Mouse (Mus musculus): ENCODE data around the gene Ndufs3. TPM values are rescaled to one million over a fixed set of nuclear protein-coding genes. Genes with fewer than 3 reads are reported as not detected.
A peak's percentile ranks its signal among the peaks of the same experiment; 100 is the strongest.

Gene Ndufs3
- polyA plus RNA-seq, 1 experiment, result 871 TPM

DNA sequence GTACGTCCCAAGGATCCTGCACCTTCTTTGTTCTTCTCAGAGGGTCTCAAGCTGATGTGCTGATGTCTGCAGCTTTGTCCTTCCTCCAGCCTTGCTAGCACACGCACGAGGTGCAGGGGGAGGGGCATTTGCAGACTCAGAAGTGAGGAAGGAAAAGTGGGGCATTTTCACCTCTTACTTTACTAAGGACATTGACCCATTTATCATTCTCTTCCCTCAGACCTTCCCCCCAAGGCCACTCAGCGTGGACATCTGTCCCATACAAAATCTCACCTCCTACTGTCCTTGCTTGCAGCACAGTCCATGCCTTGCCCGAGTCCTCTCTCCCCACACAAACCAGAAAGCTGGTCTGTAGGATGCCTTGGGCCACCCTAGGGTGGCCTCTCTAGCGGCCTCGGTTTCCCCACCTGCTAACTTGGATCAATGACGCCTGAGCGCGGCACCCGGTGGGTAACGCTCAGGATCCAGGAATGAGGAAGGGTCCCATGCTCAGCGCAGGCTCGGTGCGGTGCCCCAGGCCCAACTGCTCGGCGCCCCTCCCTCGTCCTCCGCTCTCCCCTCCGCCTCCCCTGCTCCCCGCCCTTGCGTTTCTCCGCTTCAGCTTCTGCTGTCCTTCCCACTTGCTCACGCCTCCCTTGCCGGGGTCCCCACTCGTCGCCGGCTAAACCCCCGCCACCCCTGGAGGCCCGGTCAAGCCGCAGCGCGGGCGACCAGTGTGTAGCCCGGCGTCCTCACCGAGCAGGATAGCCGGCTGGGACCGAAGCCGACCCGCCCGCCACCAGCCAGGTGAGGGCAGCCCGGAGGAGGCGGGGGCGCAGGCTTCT, 19.2 kb downstream of the Ndufs3 start, which contains the start of gene C1qtnf4:
Gene C1qtnf4 (plus strand): TSS at position 643 of the 824 bp plus-strand sequence.
- H3K4me1 ChIP-seq (ENCODE audit: control insufficient read depth, insufficient read depth, insufficient read length, low read length), result no peaks in the 10 kb centered on the region
- H3K27ac ChIP-seq (replicated peaks; ENCODE audit: low read depth, low read length), result no peak within 1 kb of the TSS
- 0 out of 2 replicates have a peak within 1 kb of the TSS, but pooled peaks have one; percentile 12 for H3K4me3 ChIP-seq (ENCODE audit: insufficient read depth, low read depth, low read length)

DNA sequence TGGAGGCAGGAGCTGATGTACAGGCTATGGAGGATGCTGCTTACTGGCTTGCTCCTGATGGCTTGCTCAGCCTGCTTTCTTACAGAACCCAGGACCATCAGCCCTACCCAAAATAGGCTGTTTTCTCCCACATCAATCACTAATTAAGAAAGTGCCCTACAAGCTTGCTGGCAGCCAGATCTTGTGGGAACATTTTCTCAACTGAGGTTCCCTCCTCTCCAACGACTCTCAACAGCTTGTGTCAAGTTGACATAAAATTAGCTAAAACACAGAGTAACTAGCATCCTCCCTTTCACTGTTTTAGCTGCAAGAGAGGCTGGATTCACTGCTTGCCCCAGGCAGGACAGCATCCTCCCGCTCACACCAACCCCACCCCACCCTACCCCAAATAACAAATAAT, 22.8 kb downstream of the Ndufs3 start:
- Histone ChIP-seq H3K4me1 (ENCODE audit: control insufficient read depth, insufficient read depth, insufficient read length, low read length) (no peaks in the 10 kb centered on the region), H3K4me3 (ENCODE audit: insufficient read depth, low read depth, low read length) (no peak overlapping the region), H3K27ac (replicated peaks; ENCODE audit: low read depth, low read length) (no peak overlapping the region)

DNA sequence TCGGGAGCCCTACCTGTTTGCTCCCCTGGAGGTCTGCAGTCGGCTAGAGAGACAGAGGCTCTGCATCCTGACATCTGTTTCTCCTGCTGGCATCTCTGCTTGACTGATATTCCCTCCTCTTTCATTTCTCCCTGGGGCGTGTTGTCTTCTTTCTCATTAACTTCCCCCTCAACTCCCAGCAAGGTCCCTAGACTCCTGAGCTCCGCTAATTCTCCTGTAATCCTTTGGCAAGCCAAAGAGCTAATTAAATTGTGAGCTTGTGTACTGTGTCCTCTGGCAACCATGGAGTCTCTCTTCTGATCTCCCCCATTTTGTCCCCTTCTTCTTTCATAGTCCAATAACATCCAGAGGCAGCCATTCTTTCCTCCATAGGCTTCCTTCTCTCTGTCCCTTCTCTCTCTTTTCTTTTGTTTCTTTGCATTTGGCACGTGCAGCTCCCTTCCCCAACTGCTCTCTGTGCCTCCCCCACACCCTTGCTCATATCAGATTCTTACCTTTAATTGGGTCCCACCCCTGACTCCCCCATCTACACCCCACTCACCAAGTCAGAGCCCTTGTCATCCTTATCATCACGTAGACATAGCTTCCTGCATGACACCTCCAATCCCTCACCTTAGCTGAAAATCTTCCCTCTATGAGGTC, 24.4 kb downstream of the Ndufs3 start:
- Histone ChIP-seq H3K4me1 (ENCODE audit: control insufficient read depth, insufficient read depth, insufficient read length, low read length) (no peaks in the 10 kb centered on the region), H3K4me3 (ENCODE audit: insufficient read depth, low read depth, low read length) (no peak overlapping the region), H3K27ac (replicated peaks; ENCODE audit: low read depth, low read length) (no peak overlapping the region)

DNA sequence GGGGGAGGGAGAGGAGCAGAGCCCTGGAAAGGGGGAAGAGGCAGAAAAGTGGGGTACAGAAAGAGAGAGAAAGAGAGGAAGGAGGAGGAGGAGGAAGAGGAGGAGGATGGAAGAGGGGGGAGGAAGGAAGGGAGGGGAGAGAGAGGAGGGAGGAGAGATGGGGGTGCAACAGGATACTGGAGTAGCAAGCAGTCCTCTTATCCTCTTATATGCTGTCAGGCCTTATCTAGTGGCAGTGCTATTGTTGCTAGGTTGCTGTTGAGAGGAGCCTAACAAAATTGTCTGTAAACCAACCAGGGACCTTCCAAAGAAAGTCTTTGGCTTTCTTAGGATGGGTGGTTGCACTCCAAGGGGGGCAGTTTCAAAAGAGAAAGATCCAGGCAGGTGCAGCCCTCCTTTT, 25.2 kb downstream of the Ndufs3 start:
- Histone ChIP-seq H3K4me3 (ENCODE audit: insufficient read depth, low read depth, low read length) (no peak overlapping the region), H3K4me1 (ENCODE audit: control insufficient read depth, insufficient read depth, insufficient read length, low read length) (no peaks in the 10 kb centered on the region), H3K27ac (replicated peaks; ENCODE audit: low read depth, low read length) (no peak overlapping the region)

GRCm38 (mm10) chr2:90877584-90878259, 26.9 kb downstream of the Ndufs3 start:
- no peak overlapping the region for H3K4me3 ChIP-seq (ENCODE audit: insufficient read depth, low read depth, low read length)
- no peak overlapping the region for H3K27ac ChIP-seq (replicated peaks; ENCODE audit: low read depth, low read length)
- peaks cover 3% of the 10 kb centered on the region; the same call in 1 of the 2 replicates for H3K4me1 ChIP-seq (ENCODE audit: control insufficient read depth, insufficient read depth, insufficient read length, low read length)

GRCm38 (mm10) chr2:90875239-90875638, 29.4 kb downstream of the Ndufs3 start:
- no peak overlapping the region for H3K4me3 ChIP-seq (ENCODE audit: insufficient read depth, low read depth, low read length)
- H3K27ac ChIP-seq (replicated peaks; ENCODE audit: low read depth, low read length), result no peak overlapping the region
- H3K4me1 ChIP-seq (ENCODE audit: control insufficient read depth, insufficient read depth, insufficient read length, low read length), result peaks cover 6% of the 10 kb centered on the region

GRCm38 (mm10) chr2:90874025-90874424, 30.6 kb downstream of the Ndufs3 start:
- H3K4me3 ChIP-seq (ENCODE audit: insufficient read depth, low read depth, low read length), result no peak overlapping the region
- no peak overlapping the region for H3K27ac ChIP-seq (replicated peaks; ENCODE audit: low read depth, low read length)
- peaks cover 7% of the 10 kb centered on the region for H3K4me1 ChIP-seq (ENCODE audit: control insufficient read depth, insufficient read depth, insufficient read length, low read length)

DNA sequence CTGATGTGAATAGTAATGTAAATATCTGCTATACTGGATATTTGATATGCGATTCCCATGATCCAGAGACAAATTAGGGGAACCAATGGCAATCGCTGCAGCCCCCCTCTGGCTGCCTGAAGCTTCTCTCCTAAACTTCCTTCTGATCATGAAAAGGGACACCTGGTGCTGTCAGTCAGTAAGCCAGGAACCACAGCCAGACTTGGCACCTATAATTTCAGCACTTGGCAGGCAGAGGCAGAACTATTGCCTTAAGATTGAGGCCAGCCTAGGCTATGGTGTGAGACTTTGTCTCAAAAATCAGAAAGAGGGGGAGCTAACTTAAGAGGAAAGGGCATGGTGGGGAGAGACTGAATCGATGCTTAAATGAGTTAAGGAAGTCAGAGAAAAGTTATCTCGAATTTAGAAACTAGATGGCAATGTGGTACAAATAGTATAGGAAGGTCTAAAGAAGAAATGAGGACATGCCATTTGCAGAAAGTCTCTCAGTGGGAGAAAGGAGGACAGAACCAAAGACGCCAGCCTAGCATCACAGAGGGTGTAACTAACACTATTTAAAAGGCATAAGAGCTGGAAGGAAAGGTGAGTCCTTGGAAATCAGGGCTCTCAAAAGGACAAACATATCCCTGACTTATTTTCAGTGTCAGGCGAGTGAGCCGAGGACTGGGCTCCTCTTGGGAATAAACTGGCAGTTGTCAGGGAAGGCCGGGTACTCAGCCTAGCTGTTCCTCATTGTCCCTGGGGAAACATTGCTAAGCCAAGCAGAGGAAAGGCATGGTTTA, 33.3 kb downstream of the Ndufs3 start:
- Histone ChIP-seq H3K27ac (replicated peaks; ENCODE audit: low read depth, low read length) (peak overlapping the region; percentile 80), H3K4me3 (ENCODE audit: insufficient read depth, low read depth, low read length) (no peak overlapping the region), H3K4me1 (ENCODE audit: control insufficient read depth, insufficient read depth, insufficient read length, low read length) (peaks cover 7% of the 10 kb centered on the region)

- Histone ChIP-seq H3K27ac (replicated peaks; ENCODE audit: low read depth, low read length) (no peak overlapping the region), H3K4me3 (ENCODE audit: insufficient read depth, low read depth, low read length) (no peak overlapping the region), H3K4me1 (ENCODE audit: control insufficient read depth, insufficient read depth, insufficient read length, low read length) (peaks cover 7% of the 10 kb centered on the region)
Measured at GRCm38 (mm10) chr2:90870136-90870601, 34.5 kb downstream of the Ndufs3 start.

DNA sequence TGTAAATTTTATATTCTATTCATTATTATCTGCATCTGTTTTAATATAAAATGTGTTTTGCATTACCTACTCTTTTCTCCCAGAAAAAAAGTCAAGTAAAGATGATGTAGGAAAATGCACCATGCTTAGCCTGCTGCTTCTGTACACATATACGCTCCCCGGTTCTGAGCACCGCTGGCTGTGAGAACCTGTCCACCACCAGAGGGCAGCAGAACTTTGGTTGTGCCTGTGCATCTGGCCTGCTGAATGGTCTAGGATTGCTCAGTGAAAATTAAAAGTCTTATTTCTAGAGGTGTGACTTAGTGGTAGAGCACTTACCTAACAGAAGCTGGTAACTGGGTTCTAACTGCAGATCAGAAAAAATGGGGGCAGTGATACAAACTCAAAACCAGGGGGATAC, 38.1 kb downstream of the Ndufs3 start:
- Histone ChIP-seq H3K27ac (replicated peaks; ENCODE audit: low read depth, low read length) (no peak overlapping the region), H3K4me1 (ENCODE audit: control insufficient read depth, insufficient read depth, insufficient read length, low read length) (peaks cover 4% of the 10 kb centered on the region; the same call in 1 of the 2 replicates), H3K4me3 (ENCODE audit: insufficient read depth, low read depth, low read length) (no peak overlapping the region)

DNA sequence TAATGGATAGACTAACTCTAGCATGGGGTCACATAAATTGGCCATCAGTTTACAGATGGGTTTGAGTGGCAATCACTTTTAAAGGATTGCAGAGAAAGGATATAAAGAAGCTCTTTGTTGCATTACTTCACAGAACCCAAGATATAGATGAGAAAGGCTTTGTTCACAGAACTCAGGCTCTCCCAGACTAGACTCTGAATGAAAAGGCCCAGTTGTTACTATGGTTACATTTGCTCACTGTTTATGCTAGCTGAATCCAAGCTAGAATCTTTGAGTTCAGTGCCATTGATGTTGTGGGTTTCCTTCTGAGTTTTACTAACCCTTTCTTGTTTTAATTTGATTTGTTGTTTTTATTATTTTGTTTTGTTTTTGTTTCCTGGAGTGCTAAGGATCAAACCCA, 40.4 kb downstream of the Ndufs3 start:
- no peak overlapping the region for H3K27ac ChIP-seq (replicated peaks; ENCODE audit: low read depth, low read length)
- no peaks in the 10 kb centered on the region for H3K4me1 ChIP-seq (ENCODE audit: control insufficient read depth, insufficient read depth, insufficient read length, low read length)
- H3K4me3 ChIP-seq (ENCODE audit: insufficient read depth, low read depth, low read length), result no peak overlapping the region

- H3K27ac ChIP-seq (replicated peaks; ENCODE audit: low read depth, low read length), result no peak overlapping the region
- no peak overlapping the region for H3K4me3 ChIP-seq (ENCODE audit: insufficient read depth, low read depth, low read length)
- H3K4me1 ChIP-seq (ENCODE audit: control insufficient read depth, insufficient read depth, insufficient read length, low read length), result no peaks in the 10 kb centered on the region
Measured at GRCm38 (mm10) chr2:90861486-90861885, 43.1 kb downstream of the Ndufs3 start.

- Histone ChIP-seq H3K4me3 (ENCODE audit: insufficient read depth, low read depth, low read length) (no peak overlapping the region), H3K27ac (replicated peaks; ENCODE audit: low read depth, low read length) (no peak overlapping the region), H3K4me1 (ENCODE audit: control insufficient read depth, insufficient read depth, insufficient read length, low read length) (peaks cover 4% of the 10 kb centered on the region; the same call in 1 of the 2 replicates)
Measured at GRCm38 (mm10) chr2:90850401-90850800, 54.2 kb downstream of the Ndufs3 start.

DNA sequence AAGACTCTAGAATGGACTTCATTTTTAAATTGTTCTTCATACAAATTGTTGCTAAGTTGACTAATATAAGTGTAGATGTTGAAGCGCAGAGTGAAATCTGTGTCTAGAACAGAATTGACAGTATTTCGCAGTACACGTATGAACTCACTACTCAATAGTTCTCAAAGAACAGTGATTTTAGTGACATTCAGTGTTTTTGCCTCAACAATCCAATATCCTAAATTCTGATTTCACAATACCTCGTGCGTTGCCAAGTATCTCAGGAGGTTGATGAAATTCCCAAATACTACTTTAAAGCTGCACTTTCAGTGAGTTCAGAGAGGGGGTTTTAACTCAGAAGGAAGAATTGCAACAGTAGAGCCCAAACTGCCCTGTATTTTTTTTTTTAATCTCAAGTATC, 56.3 kb downstream of the Ndufs3 start:
- H3K4me3 ChIP-seq (ENCODE audit: insufficient read depth, low read depth, low read length), result peak overlapping the region; percentile 74
- H3K27ac ChIP-seq (replicated peaks; ENCODE audit: low read depth, low read length), result no peak overlapping the region

More for the DNA sequence above, 56.3 kb downstream of the Ndufs3 start:
- H3K4me1 ChIP-seq (ENCODE audit: control insufficient read depth, insufficient read depth, insufficient read length, low read length), result peaks cover 4% of the 10 kb centered on the region; the same call in 1 of the 2 replicates
